Mouse (Mus musculus) yolk sac, embryonic 10.5 days (tissue): ENCODE measurements around the gene Gm44503.

ENCODE experiments used
- DNase-seq: peaks from one replicate; pipeline ENCODE4 v3.0.0-alpha.2; 2017; ENCODE audit warnings: low spot score

The Gm44503 gene

DNA sequence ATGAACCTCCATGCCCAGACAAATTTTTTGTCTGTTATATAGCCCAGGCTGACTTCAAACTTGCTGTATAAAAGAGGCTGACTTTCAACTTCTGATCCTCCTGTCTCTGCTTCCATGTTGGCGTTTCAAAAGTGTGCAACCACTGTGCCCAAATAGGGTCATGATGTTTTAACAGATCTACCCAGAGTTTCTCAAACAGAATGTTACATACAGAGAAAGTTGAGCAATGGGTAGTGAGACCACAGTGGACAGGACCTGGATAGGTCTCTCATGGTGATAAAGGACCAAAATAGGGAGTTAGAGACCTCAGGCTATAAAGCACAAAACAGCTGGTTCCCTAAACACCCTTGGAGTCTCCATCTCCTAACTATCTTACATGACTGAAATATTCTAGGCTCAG is 71.8 kb downstream of the Gm44503 start:
- no peak for DNase-seq

DNA sequence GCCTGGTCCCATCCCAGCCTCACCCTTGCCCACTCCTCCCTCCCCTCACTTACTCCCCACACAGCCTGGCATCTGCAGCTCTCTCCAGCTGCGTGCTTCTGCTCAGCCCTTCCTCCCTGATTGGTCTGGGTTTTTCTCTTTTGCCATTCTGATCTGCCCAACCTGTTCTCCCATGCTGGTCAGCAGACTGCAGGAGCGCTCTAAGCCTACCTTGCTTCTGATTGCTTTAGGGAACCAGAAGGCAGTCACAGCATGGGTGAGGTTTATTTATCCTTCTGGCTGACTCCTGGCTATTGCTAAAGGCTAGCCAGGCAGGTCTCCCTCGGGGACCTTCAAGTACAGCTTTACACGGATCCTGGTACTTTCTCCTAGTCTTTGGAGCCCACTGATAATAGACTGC is 72.8 kb downstream of the Gm44503 start:
- DNase-seq: no peak

- no peak for DNase-seq
Measured at GRCm38 (mm10) chr9:73033406-73033805, 74.8 kb downstream of the Gm44503 start.

DNA sequence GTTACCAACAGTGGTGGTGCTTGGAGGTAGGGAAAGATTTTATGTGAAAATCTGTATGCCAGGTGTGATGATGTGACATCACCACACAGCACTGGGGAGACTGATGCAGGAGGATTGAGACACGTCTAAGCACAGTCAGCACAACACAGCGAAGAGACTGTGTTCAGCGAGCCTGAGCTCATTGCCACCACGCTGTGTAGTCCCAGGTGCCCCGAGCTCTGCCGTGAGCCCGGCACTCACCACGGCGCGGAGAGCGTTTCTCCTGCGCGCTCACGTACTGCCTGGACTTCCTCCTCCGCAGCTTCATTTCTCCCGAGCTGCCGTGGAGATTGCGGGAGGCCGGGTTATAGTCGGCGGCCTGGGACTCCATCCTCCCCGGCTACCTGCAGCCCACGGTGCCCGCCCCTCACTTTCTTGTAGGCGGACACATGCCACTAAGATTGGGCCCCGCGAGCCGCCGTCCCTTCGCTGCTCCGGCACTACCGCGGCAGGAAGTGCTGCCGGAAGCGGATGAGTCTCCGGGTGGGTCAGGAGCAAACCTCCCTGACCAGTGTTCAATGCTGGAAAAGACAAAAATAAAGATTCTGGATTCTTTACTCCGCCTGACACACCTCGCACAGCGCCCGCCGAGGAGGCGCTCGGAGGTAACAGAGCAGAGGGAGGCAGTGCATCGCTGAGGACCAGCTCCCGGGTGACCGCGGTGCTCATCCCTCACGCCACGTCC is 80.7 kb downstream of the Gm44503 start:
- peak; percentile 91 for DNase-seq

DNA sequence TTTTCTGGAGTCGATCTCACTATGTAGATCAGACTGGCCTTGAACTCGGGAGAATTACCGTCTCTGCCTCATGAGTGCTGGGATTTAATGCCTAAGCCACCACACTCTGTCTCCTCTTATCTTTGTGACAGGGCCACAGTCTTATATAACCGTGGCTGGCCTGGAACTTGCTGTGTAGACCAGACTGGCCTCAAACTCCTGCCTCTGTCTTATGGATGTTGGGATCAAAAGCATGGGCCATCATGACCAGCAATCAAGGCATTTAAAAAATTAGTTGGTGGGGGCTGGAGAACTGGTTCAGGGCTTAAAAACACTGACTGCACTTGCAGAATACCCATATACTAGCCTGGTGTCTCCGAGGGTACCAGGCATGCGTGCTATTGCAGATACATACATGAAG is 81.4 kb downstream of the Gm44503 start, which contains the start of gene Pigb:
Pigb (minus strand) TSS at position 299 of the 400 bp plus-strand sequence.
- DNase-seq: no peak

GRCm38 (mm10) chr9:73044146-73045079 is 85.8 kb downstream of the Gm44503 start, which contains the start of gene Rab27a:
Rab27a (plus strand) TSS chr9:73044854.
- peak; percentile 60 for DNase-seq

GRCm38 (mm10) chr9:73045204-73045603 is 86.6 kb downstream of the Gm44503 start:
- no peak for DNase-seq

- no peak for DNase-seq
Measured at GRCm38 (mm10) chr9:73045711-73046110, 87.1 kb downstream of the Gm44503 start.

DNA sequence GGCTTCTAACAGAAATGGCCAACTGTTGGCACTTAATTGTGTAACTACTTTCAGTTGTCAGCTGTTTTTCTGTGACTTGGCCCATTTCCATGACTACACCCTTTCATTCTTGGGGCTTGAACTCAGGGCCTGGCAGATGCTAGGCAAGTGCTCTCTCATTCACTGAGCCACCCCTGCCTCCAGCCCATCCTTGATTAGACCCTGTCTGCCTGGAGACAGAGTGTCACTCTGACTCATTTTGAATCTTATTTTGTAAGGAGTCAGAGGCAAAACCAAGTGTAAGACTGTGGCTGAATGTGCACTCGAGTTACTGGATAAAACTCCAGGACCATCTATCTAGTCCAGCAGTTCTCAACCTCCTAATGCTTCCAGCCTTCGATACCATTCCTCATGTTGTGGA is 89.3 kb downstream of the Gm44503 start:
- no peak for DNase-seq

- no peak for DNase-seq
Measured at GRCm38 (mm10) chr9:73048927-73049326, 90.3 kb downstream of the Gm44503 start.

GRCm38 (mm10) chr9:73049833-73050232 is 91.2 kb downstream of the Gm44503 start:
- DNase-seq: no peak

DNA sequence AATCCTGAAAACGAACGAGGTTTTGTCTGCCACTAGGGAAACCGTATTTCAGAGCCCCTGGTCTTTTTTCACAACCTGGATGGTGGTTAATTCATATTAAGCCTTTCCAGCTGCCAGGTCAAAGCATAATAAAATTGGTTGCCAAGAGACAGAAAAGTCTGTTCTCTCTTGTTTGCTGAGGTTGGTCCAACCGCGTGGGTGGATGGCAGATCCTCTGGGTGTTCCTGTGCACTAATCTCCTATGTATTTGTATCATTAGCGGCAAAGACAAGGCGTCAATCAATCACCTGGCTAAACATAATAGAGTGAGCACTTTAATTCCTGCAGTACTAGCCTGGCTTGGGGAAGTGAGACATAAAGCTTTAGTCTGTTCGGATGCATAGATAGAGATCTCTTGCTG is 92.0 kb downstream of the Gm44503 start:
- DNase-seq: no peak

GRCm38 (mm10) chr9:73055441-73055911 is 96.8 kb downstream of the Gm44503 start:
- no peak for DNase-seq

DNA sequence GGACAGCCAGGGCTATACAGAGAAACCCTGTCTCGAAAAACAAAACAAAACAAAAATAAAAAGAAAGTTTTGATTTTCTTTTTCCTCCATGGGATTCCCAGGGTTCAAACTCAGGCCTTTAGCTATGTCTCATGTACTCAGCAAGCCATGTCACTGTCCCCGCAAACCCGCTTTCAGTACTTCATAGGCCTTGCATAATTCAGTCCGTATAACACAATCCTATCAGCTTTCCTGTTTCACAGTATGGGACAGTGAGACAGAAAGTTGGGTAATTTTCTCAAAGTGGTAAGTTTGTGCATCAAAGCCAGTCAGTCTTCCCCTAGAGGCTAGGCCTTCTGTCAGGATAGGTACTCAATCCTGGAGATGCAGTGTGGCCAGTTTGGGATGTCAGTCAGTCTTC is 100.6 kb downstream of the Gm44503 start:
- DNase-seq: no peak

- no peak for DNase-seq
Measured at GRCm38 (mm10) chr9:73063621-73064290, 105.1 kb downstream of the Gm44503 start.
